Mouse (Mus musculus) MEL (cell line): Measurements from ENCODE around the gene Mfn2.

Source experiments
- BHLHE40 ChIP-seq: IDR thresholded peaks from 2 replicates; pipeline ENCODE4 v1.6.1; 2012; ENCODE audit warnings: low read depth, mild to moderate bottlenecking, inconsistent platforms, low read length, improper control_type of control experiment, borderline replicate concordance
- CTCF ChIP-seq, 3 experiments: IDR thresholded peaks in 2 of 3; conservative IDR thresholded peaks in 1 of 3; 2 replicates each; pipeline ENCODE4 v1.5.1; 2011 to 2012; ENCODE audit warnings: low read length in 3 of 3, low read depth in 2 of 3, mild to moderate bottlenecking in 2 of 3, improper control_type of control experiment in 1 of 3, inconsistent platforms in 1 of 3, mixed read lengths in 1 of 3, moderate library complexity in 1 of 3; ENCODE audit not compliant: control insufficient read depth in 1 of 3, insufficient read depth in 1 of 3, poor library complexity in 1 of 3, severe bottlenecking in 1 of 3
- HCFC1 ChIP-seq: IDR thresholded peaks from 2 replicates; pipeline ENCODE4 v1.6.1; 2012; ENCODE audit warnings: low read depth, mild to moderate bottlenecking, inconsistent platforms, low read length, improper control_type of control experiment, moderate library complexity
- MAFK ChIP-seq: IDR thresholded peaks from 2 replicates; pipeline ENCODE4 v1.6.1; 2011; ENCODE audit warnings: low read depth, mild to moderate bottlenecking, low read length, improper control_type of control experiment, borderline replicate concordance
- POLR2A ChIP-seq, 2 experiments: IDR thresholded peaks; 2 replicates each; pipeline ENCODE4 v1.6.1; 2011 to 2012; ENCODE audit warnings: low read length in 2 of 2, mild to moderate bottlenecking in 2 of 2, control low read depth in 1 of 2, improper control_type of control experiment in 1 of 2, low read depth in 1 of 2, moderate library complexity in 1 of 2; ENCODE audit not compliant: control insufficient read depth in 1 of 2, insufficient read depth in 1 of 2, poor library complexity in 1 of 2
- ZC3H11A ChIP-seq: IDR thresholded peaks from 2 replicates; pipeline ENCODE4 v1.6.1; 2012; ENCODE audit warnings: low read depth, mild to moderate bottlenecking, inconsistent platforms, low read length, improper control_type of control experiment

DNA sequence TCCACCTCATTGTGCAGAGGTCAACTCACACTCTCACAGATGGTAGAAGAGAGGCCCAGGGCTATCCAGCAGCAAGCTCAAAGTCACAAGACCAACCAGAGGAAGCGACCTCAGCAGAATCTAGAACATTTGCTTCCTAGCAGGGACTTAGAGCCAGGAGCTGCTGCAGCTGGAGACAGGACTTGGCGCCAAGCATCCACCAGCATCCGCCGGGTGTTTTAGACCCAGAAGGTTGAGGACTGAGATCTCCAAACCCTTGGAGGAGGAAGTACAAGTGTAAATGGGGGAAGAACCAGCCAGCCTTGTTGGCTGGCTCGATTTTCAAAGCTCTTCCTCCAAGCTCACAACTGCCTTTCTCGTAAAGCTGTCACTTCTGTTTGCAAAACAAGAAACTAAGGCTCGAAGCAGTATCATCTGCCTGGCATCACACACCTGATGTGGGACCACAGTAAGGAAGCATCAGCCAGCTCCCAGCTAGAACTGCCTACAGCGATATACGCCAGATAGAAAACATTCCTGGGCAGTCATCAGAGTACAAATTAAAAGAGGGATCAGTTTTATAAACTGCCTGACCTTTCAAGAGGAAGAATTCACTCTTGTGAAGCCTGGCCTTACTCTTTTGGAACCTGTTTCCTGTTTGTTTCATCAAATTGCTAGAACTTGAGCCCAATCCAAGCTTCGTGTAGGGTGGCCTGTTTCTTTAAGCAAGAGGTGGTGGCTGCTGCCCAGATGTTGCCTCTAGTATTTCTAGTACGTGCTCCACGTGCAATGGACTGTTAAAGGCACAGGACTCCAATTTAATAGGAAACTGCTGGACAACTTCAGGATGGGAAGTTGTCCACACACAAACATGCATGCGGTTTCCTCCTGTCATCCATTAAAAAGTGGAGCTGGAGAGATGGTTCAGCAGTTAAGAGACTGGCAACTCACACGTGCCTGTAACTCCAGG lies 33.9 kb upstream of the Mfn2 start:
- TF ChIP-seq CTCF (IDR thresholded peaks at IDR 0.05 in 2 of 3, conservative IDR thresholded peaks at IDR 0.05 in 1 of 3; ENCODE audit: control insufficient read depth in 1 of 3, insufficient read depth in 1 of 3, low read depth in 2 of 3, low read length in 3 of 3, poor library complexity in 1 of 3, severe bottlenecking in 1 of 3) = no peak
- peak in 1 of 2 experiments; percentile 31; a peak in 1 of 4 replicates for TF ChIP-seq POLR2A (IDR thresholded peaks at IDR 0.05; ENCODE audit: control insufficient read depth in 1 of 2, insufficient read depth in 1 of 2, low read depth in 1 of 2, low read length in 2 of 2, poor library complexity in 1 of 2)
- TF ChIP-seq ZC3H11A = no peak
- TF ChIP-seq HCFC1 = peak; percentile 59; the same call in 1 of the 2 replicates
- TF ChIP-seq BHLHE40 = peak; percentile 79; the same call in 1 of the 2 replicates
- no peak for TF ChIP-seq MAFK
